Mouse (Mus musculus): Measurements from ENCODE around the gene Washc2.
"Not testable (repeated sequence)": the region's sequence is repeated elsewhere in the genome, so short reads cannot be mapped to it uniquely, and the experiment has no call there.

Washc2 gene

GRCm38 (mm10) chr6:116207729-116208534 lies at the start of gene Washc2:
Gene Washc2 (plus strand): TSS chr6:116208038.
- peak; percentile 97 for DNase-seq

GRCm38 (mm10) chr6:116166383-116166782 lies 41.5 kb upstream of the Washc2 start:
- no peak for DNase-seq

- DNase-seq: peak; percentile 41 to 59
Observed at GRCm38 (mm10) chr6:116173511-116174099, 34.2 kb upstream of the Washc2 start.

GRCm38 (mm10) chr6:116178376-116178775 lies 29.5 kb upstream of the Washc2 start:
- DNase-seq: no peak

GRCm38 (mm10) chr6:116180731-116181130 lies 27.1 kb upstream of the Washc2 start:
- DNase-seq: no peak

GRCm38 (mm10) chr6:116183509-116183908 lies 24.3 kb upstream of the Washc2 start:
- no peak for DNase-seq

GRCm38 (mm10) chr6:116186485-116186884 lies 21.4 kb upstream of the Washc2 start:
- no peak for DNase-seq

GRCm38 (mm10) chr6:116189417-116189816 lies 18.4 kb upstream of the Washc2 start:
- no peak for DNase-seq

GRCm38 (mm10) chr6:116192809-116193311 lies 15.0 kb upstream of the Washc2 start:
- peak; percentile 70 to 74 for DNase-seq

- DNase-seq: peak; percentile 99 to 100
Observed at GRCm38 (mm10) chr6:116193394-116194393, 14.1 kb upstream of the Washc2 start, which contains the start of gene Tmcc1. Gene Tmcc1 (minus strand): TSS chr6:116193486.

GRCm38 (mm10) chr6:116195811-116196210 lies 12.0 kb upstream of the Washc2 start:
- DNase-seq: no peak

GRCm38 (mm10) chr6:116198173-116198572 lies 9.7 kb upstream of the Washc2 start:
- peak; percentile 30 to 51 for DNase-seq

- no peak for DNase-seq
Observed at GRCm38 (mm10) chr6:116199682-116200081, 8.2 kb upstream of the Washc2 start.

GRCm38 (mm10) chr6:116227767-116228166 lies 19.9 kb downstream of the Washc2 start:
- no peak for DNase-seq

- DNase-seq: peak; percentile 83 to 87
Observed at GRCm38 (mm10) chr6:116228785-116229525, 21.1 kb downstream of the Washc2 start.

- not testable (repeated sequence) for DNase-seq
Observed at GRCm38 (mm10) chr6:116234821-116235220, 27.0 kb downstream of the Washc2 start.

GRCm38 (mm10) chr6:116235336-116235735 lies 27.5 kb downstream of the Washc2 start:
- no peak for DNase-seq

- DNase-seq: no peak
Observed at GRCm38 (mm10) chr6:116238083-116238482, 30.2 kb downstream of the Washc2 start.

GRCm38 (mm10) chr6:116240371-116240770 lies 32.5 kb downstream of the Washc2 start:
- no peak for DNase-seq

GRCm38 (mm10) chr6:116259649-116260048 lies 51.8 kb downstream of the Washc2 start:
- DNase-seq: no peak

- DNase-seq: no peak
Observed at GRCm38 (mm10) chr6:116260481-116260880, 52.6 kb downstream of the Washc2 start.

- DNase-seq: no peak
Observed at GRCm38 (mm10) chr6:116262824-116263223, 55.0 kb downstream of the Washc2 start.
